Mouse (Mus musculus): Measurements from ENCODE around the gene Ttc27. TPM values are rescaled to one million over a fixed set of nuclear protein-coding genes. Genes with fewer than 3 reads are reported as not detected.

Ttc27 gene
- total RNA-seq, 2 experiments from 2014 or later: 27.7 to 28.5 TPM

GRCm38 (mm10) chr17:74711627-74712026 is 5.9 kb upstream of the Ttc27 start:
- no peak overlapping the region for H3K4me3 ChIP-seq
- TF ChIP-seq CTCF (conservative IDR thresholded peaks at IDR 0.05): no peak
- no peak for DNase-seq (ENCODE audit: low spot score in 2 of 2)
- no peak overlapping the region for H3K27ac ChIP-seq

- no peak for TF ChIP-seq CTCF (conservative IDR thresholded peaks at IDR 0.05)
- no peak for DNase-seq (ENCODE audit: low spot score in 2 of 2)
- H3K4me3 ChIP-seq: no peak overlapping the region
- no peak overlapping the region for H3K27ac ChIP-seq
Observed at GRCm38 (mm10) chr17:74715128-74715527, 2.4 kb upstream of the Ttc27 start.

- H3K27ac ChIP-seq: no peak overlapping the region
- TF ChIP-seq CTCF (conservative IDR thresholded peaks at IDR 0.05): no peak
- no peak overlapping the region for H3K4me3 ChIP-seq
- no peak for DNase-seq (ENCODE audit: low spot score in 2 of 2)
Observed at GRCm38 (mm10) chr17:74715724-74716123, 1.8 kb upstream of the Ttc27 start.

GRCm38 (mm10) chr17:74716643-74717042 is 889 bp upstream of the Ttc27 start:
- TF ChIP-seq CTCF (conservative IDR thresholded peaks at IDR 0.05): no peak
- Histone ChIP-seq H3K27ac (peak overlapping the region; percentile 73; the same call in 1 of the 2 replicates), H3K4me3 (no peak overlapping the region)
- no peak for DNase-seq (ENCODE audit: low spot score in 2 of 2)

- DNase-seq (ENCODE audit: low spot score in 2 of 2): no peak
- peak overlapping the region; percentile 73 for H3K27ac ChIP-seq
- H3K4me3 ChIP-seq: peak overlapping the region; percentile 81
Observed at GRCm38 (mm10) chr17:74717091-74717617, 378 bp upstream of the Ttc27 start.

GRCm38 (mm10) chr17:74732872-74733271 is 15.3 kb downstream of the Ttc27 start:
- DNase-seq (ENCODE audit: low spot score in 2 of 2): no peak
- H3K27ac ChIP-seq: no peak overlapping the region
- peak; percentile 55 for TF ChIP-seq CTCF (conservative IDR thresholded peaks at IDR 0.05)

More at GRCm38 (mm10) chr17:74717091-74717617, 378 bp upstream of the Ttc27 start:
- no peak for TF ChIP-seq CTCF (conservative IDR thresholded peaks at IDR 0.05)

GRCm38 (mm10) chr17:74735392-74735791 is 17.9 kb downstream of the Ttc27 start:
- no peak for DNase-seq (ENCODE audit: low spot score in 2 of 2)
- no peak overlapping the region for H3K27ac ChIP-seq
- H3K4me3 ChIP-seq: no peak overlapping the region
- no peak for TF ChIP-seq CTCF (conservative IDR thresholded peaks at IDR 0.05)

More at GRCm38 (mm10) chr17:74732872-74733271, 15.3 kb downstream of the Ttc27 start:
- H3K4me3 ChIP-seq: no peak overlapping the region

- TF ChIP-seq CTCF (conservative IDR thresholded peaks at IDR 0.05): no peak
- Histone ChIP-seq H3K4me3 (no peak overlapping the region), H3K27ac (no peak overlapping the region)
- no peak for DNase-seq (ENCODE audit: low spot score in 2 of 2)
Observed at GRCm38 (mm10) chr17:74749659-74750058, 32.1 kb downstream of the Ttc27 start.

- no peak for DNase-seq (ENCODE audit: low spot score in 2 of 2)
- Histone ChIP-seq H3K4me3 (no peak overlapping the region), H3K27ac (no peak overlapping the region)
- no peak for TF ChIP-seq CTCF (conservative IDR thresholded peaks at IDR 0.05)
Observed at GRCm38 (mm10) chr17:74751026-74751425, 33.5 kb downstream of the Ttc27 start.

GRCm38 (mm10) chr17:74752906-74753627 is 35.5 kb downstream of the Ttc27 start:
- no peak for DNase-seq (ENCODE audit: low spot score in 2 of 2)
- Histone ChIP-seq H3K27ac (no peak overlapping the region), H3K4me3 (no peak overlapping the region)
- no peak for TF ChIP-seq CTCF (conservative IDR thresholded peaks at IDR 0.05)

GRCm38 (mm10) chr17:74753628-74754104 is 36.1 kb downstream of the Ttc27 start:
- Histone ChIP-seq H3K27ac (no peak overlapping the region), H3K4me3 (no peak overlapping the region)
- no peak for DNase-seq (ENCODE audit: low spot score in 2 of 2)
- no peak for TF ChIP-seq CTCF (conservative IDR thresholded peaks at IDR 0.05)

- no peak for DNase-seq (ENCODE audit: low spot score in 2 of 2)
- TF ChIP-seq CTCF (conservative IDR thresholded peaks at IDR 0.05): no peak
- Histone ChIP-seq H3K27ac (no peak overlapping the region), H3K4me3 (no peak overlapping the region)
Observed at GRCm38 (mm10) chr17:74754369-74755118, 37.0 kb downstream of the Ttc27 start.

GRCm38 (mm10) chr17:74769390-74769811 is 51.9 kb downstream of the Ttc27 start:
- no peak for DNase-seq (ENCODE audit: low spot score in 2 of 2)
- Histone ChIP-seq H3K4me3 (no peak overlapping the region), H3K27ac (no peak overlapping the region)
- TF ChIP-seq CTCF (conservative IDR thresholded peaks at IDR 0.05): no peak
